Mouse (Mus musculus) v-Abl transformed pro-B cells (cell line): ENCODE results near the gene Pbx4.

ENCODE experiments used
- in situ Hi-C, 2 experiments: fragments of 400-800 bp; cut with MboI; formaldehyde crosslinking; loops; one replicate each; pipeline ENCODE4 v1.15.1; 2025; ENCODE audit not compliant: unreplicated experiment in 2 of 2

Gene Pbx4

GRCm38 (mm10) chr8:69893863-69894262 is 61.6 kb downstream of the Pbx4 start:
- in situ Hi-C loops = no loop called here

DNA sequence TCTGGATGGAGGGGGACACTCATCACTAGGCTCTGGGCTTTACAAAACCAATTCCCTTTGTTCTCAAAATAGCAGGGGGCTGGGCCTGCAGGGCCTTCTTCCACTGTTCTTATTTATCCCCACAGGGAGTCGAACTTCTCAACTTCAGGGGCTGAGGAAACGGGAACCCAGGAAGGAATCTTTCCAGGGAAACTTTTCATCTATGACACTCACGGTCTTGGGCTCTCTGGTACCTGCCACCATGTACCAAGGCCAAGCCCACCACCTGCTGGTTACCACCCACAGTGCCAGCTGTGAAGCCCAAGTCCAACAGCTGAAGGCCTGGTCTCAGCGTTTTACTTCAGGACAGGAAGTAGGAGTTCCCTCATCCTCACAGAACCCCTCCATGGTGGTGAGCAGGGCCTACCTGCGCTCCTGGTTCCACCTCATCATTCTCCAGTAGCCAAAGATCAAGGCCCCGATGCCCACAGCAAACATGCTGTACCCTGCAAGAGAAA is 62.6 kb downstream of the Pbx4 start:
- in situ Hi-C loops = no loop called here

DNA sequence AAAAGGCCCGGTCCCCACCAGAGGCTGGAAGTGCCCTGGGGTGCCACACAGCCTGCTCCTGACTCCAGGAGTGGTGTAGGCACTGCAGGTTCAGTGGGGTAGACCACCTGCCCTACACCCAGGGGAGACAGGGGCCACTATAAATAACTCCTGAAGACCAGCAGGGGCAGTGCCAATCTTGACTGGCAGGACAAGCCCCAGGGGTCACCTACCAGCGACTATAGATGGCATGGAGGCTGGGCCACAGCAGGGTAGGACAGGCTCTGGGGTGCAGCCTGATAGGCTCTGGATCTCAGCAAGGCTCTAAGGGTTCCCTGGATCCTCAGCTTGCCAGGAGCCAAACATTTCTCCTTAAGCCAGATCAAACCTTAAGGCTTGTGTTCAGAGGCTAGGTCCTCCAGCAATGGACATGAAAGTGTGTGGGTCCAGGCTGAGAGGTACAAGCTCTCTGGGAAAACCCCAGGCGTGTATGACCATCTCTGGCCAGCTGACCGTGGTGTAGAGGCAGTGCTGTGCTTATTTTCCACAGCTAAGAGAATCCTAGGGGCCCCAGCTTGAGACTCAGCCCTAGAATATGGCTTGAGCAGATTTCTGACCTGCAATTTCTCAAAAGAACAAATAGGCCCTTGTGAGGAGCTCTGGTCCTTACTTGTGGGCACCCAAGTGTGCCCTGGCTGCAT is 63.6 kb downstream of the Pbx4 start:
- in situ Hi-C loops = no loop called here

- in situ Hi-C loops = no loop called here
Observed at GRCm38 (mm10) chr8:69897857-69898256, 65.6 kb downstream of the Pbx4 start.

GRCm38 (mm10) chr8:69899876-69900275 is 67.6 kb downstream of the Pbx4 start:
- in situ Hi-C loops = no loop called here

DNA sequence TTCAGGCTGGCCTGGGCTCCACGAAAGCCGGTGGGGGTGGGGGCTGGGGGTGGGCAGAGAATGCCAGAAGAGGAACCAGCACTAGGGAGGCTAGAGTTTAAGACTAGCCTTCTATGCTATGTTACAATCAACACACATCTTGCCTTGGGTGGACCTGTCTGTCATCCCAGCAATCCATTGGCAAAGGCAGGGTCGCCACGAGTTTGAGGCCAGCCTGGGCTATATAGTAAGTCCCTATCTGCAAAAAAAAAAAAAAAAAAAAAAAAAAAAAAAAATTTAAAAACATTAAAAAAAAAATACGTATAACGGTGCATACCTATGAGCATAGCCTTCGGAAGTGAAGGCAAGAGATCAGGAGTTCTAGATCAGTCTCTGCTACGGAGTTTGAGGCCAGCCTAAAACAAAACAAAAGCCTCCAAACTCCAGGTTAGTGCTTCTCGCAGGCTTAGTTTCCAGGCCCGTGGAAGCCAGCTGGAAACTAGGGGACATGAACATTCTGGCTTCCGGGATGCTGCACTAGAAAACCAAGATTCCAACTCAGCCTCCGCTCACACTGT is 68.7 kb downstream of the Pbx4 start:
- in situ Hi-C loops = no loop called here

DNA sequence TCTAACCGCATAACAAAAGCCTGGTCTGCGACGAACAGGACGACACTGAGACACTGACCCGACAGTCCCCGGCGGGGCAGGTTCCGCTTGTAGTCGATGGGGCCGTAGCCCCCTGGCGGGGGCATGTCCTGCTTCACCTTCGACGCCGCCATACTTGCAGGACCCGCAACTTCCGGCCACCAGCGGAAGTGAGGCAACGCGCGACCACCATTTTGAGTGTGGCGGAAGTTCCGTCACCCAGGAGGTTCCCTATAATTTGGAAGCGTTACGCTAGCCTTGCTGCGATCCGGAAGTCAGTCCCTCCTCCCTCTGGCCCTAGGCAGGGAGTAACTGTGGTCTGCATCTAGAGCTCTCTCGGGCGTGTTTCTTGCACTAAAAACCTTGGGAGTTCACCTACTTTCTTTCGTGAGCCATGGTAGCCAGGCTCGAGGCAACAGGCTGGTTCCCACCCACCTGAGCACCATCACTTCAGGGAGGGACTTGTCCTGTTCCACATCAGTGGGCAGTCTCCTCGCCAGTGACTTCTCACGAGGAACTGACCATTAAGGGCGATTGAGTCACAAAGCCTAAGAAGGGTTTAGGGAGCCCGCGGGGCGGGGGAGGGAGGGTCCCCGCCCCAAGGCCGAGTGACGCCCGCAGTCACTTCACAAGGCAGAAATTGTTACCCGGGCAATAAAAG is 69.3 kb downstream of the Pbx4 start:
- in situ Hi-C loops = no loop called here

DNA sequence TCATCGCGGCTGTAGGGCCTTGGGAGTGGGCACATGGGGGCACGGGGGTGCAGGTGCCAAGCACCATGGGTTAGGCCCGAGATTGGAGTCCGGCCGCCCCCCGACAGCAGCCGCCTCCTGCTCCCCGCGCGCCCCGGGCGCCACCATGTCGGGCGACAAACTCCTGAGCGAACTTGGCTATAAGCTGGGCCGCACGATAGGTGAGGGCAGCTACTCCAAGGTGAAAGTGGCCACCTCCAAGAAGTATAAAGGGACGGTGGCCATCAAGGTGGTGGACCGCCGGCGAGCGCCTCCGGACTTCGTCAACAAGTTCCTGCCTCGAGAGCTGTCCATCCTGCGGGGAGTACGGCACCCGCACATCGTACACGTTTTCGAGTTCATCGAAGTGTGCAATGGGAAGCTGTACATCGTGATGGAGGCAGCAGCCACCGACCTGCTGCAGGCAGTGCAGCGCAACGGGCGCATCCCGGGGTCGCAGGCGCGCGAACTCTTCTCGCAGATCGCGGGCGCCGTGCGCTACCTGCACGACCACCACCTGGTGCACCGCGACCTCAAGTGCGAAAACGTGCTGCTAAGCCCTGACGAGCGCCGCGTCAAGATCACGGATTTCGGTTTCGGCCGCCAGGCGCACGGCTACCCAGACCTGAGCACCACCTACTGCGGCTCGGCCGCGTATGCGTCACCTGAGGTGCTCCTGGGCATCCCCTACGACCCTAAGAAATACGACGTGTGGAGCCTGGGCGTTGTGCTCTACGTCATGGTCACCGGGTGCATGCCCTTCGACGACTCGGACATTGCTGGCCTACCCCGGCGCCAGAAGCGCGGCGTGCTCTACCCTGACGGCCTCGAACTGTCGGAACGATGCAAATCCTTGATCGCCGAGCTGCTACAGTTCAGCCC is 70.1 kb downstream of the Pbx4 start, which contains the start of the genes Tssk6, Ndufa13 and Yjefn3:
TSS of gene Tssk6 (plus strand) at position 22 of the 900 bp plus-strand sequence.
TSS of gene Ndufa13 (minus strand) at position 396 of the 900 bp plus-strand sequence.
TSS of gene Yjefn3 (minus strand) at position 550 of the 900 bp plus-strand sequence.
- in situ Hi-C loops = no loop called here

DNA sequence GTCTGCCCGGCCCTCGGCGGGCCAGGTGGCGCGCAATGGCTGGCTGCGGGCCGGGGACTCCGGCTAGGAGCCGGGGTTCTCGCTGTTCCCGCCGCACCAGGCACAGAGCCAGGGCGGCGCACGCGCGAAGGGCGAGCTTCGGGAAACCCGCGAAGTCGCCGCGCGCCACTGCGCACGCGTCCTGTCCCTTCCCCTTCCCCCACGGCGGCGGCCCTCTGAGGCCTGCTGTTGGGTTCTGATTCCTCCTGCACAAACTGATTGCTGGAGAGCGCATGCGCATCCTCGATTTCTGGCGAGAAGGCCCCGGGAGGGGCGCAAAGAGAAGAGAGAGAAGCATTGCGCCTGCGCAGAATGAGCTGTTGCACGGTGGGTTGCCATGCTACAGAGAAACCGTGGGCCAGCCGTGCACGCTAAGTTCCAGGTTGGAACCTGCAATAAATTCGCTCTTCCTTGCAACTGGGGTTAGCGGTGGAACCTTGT is 70.8 kb downstream of the Pbx4 start:
- in situ Hi-C loops = no loop called here

DNA sequence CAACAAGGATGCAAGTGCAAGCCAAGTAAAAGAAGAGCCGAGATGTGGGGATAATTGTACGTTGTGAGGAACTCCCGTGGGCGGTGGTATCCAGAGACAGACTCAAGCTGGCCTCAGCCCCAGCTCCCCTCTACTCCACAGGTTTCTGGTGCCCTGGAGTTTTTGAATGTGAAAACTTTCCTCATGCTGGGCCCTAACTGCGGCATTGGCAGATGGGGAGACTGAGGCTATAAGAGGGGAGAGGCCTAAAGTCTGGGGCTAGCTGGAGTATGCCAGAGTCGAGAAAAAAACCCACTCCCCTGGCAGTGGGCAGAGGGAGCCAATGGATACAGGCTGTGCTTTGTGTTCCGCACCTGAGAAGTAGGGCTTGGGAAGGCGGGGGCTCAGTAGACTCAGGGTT is 71.8 kb downstream of the Pbx4 start:
- in situ Hi-C loops = no loop called here

DNA sequence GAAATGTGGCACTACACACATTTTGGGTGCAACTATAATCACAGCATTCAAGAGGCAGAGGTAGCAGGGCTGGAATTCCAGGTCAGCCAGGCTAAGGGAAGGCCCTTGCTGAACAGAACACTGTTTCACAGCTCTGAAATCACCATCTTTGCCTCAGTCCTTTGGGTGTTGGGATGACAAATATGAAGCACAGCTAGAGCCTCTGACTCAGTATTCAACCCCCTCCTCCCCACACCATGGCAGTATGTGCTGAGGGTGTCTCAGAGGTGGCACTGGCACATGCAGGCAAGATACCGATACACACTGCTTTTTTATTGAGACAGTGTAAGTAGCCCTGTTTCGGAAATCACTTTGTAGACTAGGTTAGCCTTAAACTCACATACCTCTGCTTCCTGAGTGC is 74.0 kb downstream of the Pbx4 start:
- in situ Hi-C loops = no loop called here

- in situ Hi-C loops = no loop called here
Observed at GRCm38 (mm10) chr8:69907106-69907505, 74.8 kb downstream of the Pbx4 start.

DNA sequence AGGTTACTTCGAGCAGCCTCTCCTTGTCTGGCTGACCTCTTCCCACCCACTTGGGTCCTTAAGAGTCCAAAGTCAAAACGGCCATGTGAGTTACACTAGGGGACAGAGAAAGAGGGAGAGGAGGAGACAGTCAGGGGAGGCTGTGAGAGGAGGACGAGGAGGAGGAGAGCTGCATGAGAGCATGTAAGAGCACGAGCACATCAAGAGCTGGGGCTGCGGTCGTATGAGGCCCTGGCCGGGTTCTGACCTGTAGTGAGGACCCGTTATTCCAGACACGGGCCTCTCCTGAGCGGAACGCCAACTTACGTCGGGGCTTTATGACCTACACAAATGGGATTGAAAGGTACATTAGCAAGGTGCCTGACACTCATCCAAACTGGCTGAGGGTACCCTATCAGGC is 79.6 kb downstream of the Pbx4 start:
- in situ Hi-C loops = no loop called here

GRCm38 (mm10) chr8:69912478-69913074 is 80.3 kb downstream of the Pbx4 start:
- in situ Hi-C loops = no loop called here

DNA sequence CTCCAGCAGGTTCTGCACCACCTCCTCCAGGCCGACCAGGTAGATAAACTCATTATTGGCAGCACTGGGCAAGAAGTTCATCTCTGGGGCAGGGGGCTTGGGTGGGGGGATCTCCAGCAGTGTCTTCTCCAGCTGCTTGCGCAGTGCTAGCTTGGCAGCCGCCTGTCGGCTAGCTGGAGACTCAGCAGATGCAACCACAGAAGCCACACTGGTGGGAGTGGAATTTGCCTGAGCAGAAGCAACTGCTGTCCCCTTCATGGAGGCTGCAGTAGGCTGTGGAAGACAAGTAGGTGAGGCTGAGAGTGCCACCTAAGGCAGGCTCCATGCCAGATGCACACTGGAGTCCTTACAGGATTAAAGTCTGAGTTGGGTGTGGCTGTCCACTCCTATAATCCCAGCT is 82.2 kb downstream of the Pbx4 start:
- in situ Hi-C loops = no loop called here

- in situ Hi-C loops = loop anchor here in 1 of 2 experiments (5.0 kb wide), 2 partner anchors 87 to 252 kb away; no protein-coding TSS in a partner anchor
Observed at GRCm38 (mm10) chr8:69915748-69916147, 83.5 kb downstream of the Pbx4 start.

DNA sequence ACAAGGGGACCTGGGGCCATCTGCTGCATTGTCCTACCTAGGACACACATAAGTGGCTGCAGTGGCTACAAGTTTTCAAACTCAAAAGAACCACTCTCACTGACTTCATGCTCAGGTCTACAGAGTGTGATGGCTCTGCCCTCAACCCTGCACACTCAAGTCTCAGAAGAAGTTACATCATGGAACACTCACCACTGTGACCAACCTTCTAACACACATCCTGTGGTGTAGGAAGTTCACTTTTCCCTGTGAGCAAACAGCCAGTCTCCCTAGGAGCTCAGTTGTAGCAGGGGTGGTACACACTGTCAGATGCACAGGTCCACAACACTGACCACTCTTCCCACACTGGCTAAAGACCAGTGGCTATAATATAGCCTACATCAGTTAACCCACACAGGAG is 86.2 kb downstream of the Pbx4 start:
- in situ Hi-C loops = loop anchor here in 1 of 2 experiments (5.0 kb wide), 2 partner anchors 84 to 249 kb away; no protein-coding TSS in a partner anchor

DNA sequence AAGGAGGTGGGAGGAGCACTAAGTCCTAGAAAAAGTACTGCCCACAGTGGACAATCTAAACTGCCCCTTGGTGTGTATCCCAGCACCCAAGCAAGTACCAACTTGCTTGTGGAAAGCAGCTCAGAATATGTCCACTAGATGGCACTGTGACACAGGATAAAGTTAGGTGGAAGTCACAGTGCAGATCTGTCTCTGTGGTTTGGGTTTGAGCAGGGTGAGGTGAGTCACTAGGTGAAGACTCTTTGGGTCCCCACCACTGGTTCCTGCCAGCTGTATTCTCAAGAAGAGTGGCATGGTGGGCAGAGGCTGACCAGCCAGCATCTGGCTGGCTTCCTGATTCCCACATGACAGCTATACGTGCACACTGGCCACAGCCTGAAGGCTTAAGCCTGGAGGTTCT is 86.7 kb downstream of the Pbx4 start:
- in situ Hi-C loops = loop anchor here in 1 of 2 experiments (5.0 kb wide), 2 partner anchors 83 to 248 kb away; no protein-coding TSS in a partner anchor

GRCm38 (mm10) chr8:69919876-69920662 is 87.8 kb downstream of the Pbx4 start:
- in situ Hi-C loops = loop anchor here (5.0 kb wide), 4 partner anchors 82 to 247 kb away; partner anchors contain the start of gene Ncan (in 1 of the 2)
